Mouse (Mus musculus): ENCODE measurements around the gene Alox5ap.

- TF ChIP-seq USF1 (IDR thresholded peaks at IDR 0.05; ENCODE audit: low read depth) = no peak
- no peak for TF ChIP-seq CTCF (IDR thresholded peaks at IDR 0.05; ENCODE audit: control insufficient read depth, insufficient read depth, insufficient read length)
- TF ChIP-seq MYOG (IDR thresholded peaks at IDR 0.05; ENCODE audit: control insufficient read depth, extremely low read depth, insufficient read length) = no peak
Measured at GRCm38 (mm10) chr5:149267493-149267892, 2.9 kb downstream of the Alox5ap start.
